Mouse (Mus musculus) olfactory bulb, adult 2 months (tissue): ENCODE data around the gene Sh3kbp1.

Source experiments
- CTCF ChIP-seq: fragments of 200-500 bp; IDR thresholded peaks from 2 replicates; pipeline ENCODE4 v1.5.1; 2012; ENCODE audit warnings: low read depth, mild to moderate bottlenecking, low read length, moderate library complexity; ENCODE audit not compliant: insufficient read depth
- POLR2A ChIP-seq: fragments of 200-500 bp; IDR thresholded peaks from 2 replicates; pipeline ENCODE4 v1.6.1; 2012; ENCODE audit warnings: mild to moderate bottlenecking, low read depth, low read length, moderate library complexity; ENCODE audit not compliant: insufficient read depth

DNA sequence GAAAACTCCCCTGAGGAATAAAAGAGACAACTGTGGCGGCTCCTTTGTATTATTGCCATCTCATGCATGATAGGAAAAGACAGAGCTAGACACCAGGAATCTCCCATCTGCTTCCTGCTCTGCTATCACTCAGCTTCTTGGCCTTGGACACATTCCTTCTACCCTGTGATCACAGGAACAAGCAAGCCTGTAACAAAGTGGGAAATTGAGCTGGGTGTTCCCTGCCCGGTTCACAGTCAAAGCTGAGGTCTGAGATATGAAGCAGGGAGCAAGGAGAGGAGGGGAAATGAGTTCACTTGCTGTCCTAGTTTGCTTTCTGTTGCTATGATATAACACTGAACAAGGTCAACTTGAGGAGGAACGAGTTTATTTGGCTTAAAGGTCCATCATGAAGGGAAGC lies 301.8 kb downstream of the Sh3kbp1 start:
- no peak for TF ChIP-seq CTCF
- no peak for TF ChIP-seq POLR2A
